Mouse (Mus musculus) lung, adult 2 months (tissue): ENCODE measurements around the gene Mettl8.

ENCODE experiments used
- CTCF ChIP-seq: fragments of 200-500 bp; IDR thresholded peaks from 2 replicates; pipeline ENCODE4 v1.5.1; 2011; ENCODE audit warnings: mild to moderate bottlenecking, low read length, control low read depth; ENCODE audit not compliant: insufficient read depth
- POLR2A ChIP-seq: fragments of 200-500 bp; IDR thresholded peaks from 2 replicates; pipeline ENCODE4 v1.6.1; 2011; ENCODE audit warnings: low read depth, mild to moderate bottlenecking, control low read depth, low read length, borderline replicate concordance; ENCODE audit errors: extremely low read depth

DNA sequence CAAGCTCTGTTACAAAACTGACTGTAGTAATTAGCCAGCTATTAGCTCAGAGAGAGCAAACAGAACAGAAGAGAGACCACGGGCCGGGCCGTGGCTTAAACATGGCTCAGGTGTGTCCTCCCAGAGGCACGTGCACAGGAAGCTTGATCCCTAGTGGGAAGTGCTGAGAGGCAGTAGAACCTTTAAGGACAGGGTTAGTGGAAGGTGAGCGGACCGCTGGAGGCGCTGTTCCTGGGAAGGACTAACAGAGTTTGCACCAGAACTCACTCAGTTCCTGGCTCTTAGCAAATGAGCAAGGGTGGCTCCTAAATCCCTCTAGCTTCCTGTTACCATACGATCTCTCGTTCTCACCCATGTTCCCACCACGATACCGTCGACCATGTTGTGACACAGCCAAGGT, 6.5 kb downstream of the Mettl8 start:
- 0 out of 2 replicates have a peak, but pooled peaks have one; percentile 23 for TF ChIP-seq CTCF
- TF ChIP-seq POLR2A: no peak
